Comparison of ENCODE assay signal across 15 mouse cellular contexts in the genomic region with DNA sequence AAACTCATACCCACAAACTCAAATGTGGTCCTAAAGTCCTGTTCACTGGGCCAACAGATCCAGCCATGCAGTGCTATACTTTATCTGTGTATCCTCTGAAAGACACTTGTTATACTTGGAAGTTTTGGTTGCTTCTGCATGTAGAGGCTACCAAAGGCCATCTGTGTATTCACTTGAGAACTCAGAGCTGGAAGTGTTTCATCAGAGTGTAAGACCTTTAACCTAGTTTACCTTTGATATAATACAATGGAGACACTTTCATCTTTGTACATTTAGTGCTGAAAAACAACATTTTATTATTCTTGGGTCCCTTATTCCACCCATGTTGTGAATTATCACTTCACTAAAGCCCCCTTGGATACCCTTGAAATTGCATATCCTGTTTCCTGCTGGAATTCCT.
"Had no signal": no experiment of that assay in that cellular context is flagged by ENCODE, and none has a peak within 500 bp of the region (broad histone marks: within the 10 kb centered on the region; RNA-seq: fewer than 3 reads in every experiment).

No protein-coding gene starts in this region.

- H3K9ac ChIP-seq: lung, embryonic 14.5 days; midbrain, embryonic 13.5 days; midbrain, embryonic 15.5 days; neural tube, embryonic 12.5 days; stomach, embryonic 15.5 days had no signal

- DNase-seq: lung, adult 18-20 months; lung, embryonic 14.5 days; lung, postnatal 10 days; right cerebral cortex, postnatal 14 days; thymus, adult 2 months; thymus, postnatal 25 days; thymus, postnatal 4 days had no signal

- ATAC-seq: midbrain, embryonic 15.5 days had no signal

- H3K27me3 ChIP-seq: megakaryocyte, embryonic 14.5 days; midbrain, embryonic 13.5 days; midbrain, embryonic 15.5 days; neural tube, embryonic 12.5 days; stomach, embryonic 15.5 days had no signal

- H3K4me2 ChIP-seq: lung, embryonic 14.5 days; midbrain, embryonic 11.5 days; midbrain, embryonic 13.5 days; midbrain, embryonic 15.5 days; neural tube, embryonic 12.5 days; stomach, embryonic 15.5 days had no signal

- H3K4me3 ChIP-seq: megakaryocyte, embryonic 14.5 days; midbrain, embryonic 13.5 days; midbrain, embryonic 15.5 days; neural tube, embryonic 12.5 days; stomach, embryonic 15.5 days had no signal

- H3K27ac ChIP-seq: macrophage; midbrain, embryonic 13.5 days; midbrain, embryonic 15.5 days; neural tube, embryonic 12.5 days; stomach, embryonic 15.5 days; stomach, postnatal 0 days had no signal

- H3K9me3 ChIP-seq: megakaryocyte, embryonic 14.5 days; midbrain, embryonic 13.5 days; midbrain, embryonic 15.5 days; neural tube, embryonic 12.5 days; stomach, embryonic 15.5 days had no signal

- H3K4me1 ChIP-seq: midbrain, embryonic 13.5 days; stomach, embryonic 15.5 days had no signal

- H3K36me3 ChIP-seq: midbrain, embryonic 13.5 days; midbrain, embryonic 15.5 days; neural tube, embryonic 12.5 days; stomach, embryonic 15.5 days had no signal
